Mouse (Mus musculus) embryo, embryonic 11 days (tissue): Measurements from ENCODE around the gene Fam172a.

ENCODE experiments used
- DNase-seq: peaks from one replicate; pipeline ENCODE4 v3.0.0-alpha.2; 2015

Fam172a gene

DNA sequence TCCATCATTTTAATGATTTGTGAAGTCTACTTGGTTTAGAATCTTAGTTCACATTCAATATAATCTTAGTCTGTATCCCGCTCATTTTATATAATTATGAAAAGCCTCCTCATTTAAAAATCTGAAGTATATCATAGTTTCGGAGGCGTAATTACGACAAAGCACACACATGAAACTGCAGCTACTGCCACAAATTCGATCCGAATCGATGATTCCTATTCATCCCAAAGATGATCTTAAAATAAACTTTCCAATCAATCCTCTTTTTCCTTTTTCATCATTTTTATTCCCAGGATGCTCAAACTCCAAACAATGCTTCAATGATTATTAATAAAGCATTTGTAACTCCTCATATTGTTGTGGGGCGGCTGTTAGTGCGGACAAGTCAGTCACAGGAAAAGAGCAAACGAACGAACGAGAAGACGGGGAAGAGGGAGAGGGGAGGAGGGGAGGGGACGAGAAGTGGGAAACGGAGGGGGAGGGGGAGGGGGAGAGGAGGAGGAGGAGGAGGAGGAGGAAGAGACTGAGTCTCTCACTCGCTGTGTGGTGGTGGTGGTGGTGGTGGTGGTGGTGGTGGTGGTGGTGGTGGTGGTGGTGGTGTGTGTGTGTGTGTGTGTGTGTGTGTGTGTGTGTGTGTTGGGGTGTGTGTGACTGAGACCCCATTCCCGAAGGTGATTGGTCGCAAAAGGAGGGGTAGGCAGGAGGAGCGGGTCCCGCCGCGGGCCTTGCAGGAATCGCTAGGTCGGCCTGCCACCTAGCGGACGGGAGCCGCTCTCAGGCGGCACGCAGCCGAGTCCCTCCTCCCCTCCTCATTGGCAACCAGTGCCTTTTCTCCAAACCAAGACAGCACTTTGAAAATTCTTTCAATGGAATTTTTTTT is 499.4 kb downstream of the Fam172a start:
- peak; percentile 96 for DNase-seq

GRCm38 (mm10) chr13:78201871-78202565 is 500.2 kb downstream of the Fam172a start:
- DNase-seq, result peak; percentile 44

GRCm38 (mm10) chr13:78202574-78203347 is 500.9 kb downstream of the Fam172a start:
- DNase-seq, result peak; percentile 61

DNA sequence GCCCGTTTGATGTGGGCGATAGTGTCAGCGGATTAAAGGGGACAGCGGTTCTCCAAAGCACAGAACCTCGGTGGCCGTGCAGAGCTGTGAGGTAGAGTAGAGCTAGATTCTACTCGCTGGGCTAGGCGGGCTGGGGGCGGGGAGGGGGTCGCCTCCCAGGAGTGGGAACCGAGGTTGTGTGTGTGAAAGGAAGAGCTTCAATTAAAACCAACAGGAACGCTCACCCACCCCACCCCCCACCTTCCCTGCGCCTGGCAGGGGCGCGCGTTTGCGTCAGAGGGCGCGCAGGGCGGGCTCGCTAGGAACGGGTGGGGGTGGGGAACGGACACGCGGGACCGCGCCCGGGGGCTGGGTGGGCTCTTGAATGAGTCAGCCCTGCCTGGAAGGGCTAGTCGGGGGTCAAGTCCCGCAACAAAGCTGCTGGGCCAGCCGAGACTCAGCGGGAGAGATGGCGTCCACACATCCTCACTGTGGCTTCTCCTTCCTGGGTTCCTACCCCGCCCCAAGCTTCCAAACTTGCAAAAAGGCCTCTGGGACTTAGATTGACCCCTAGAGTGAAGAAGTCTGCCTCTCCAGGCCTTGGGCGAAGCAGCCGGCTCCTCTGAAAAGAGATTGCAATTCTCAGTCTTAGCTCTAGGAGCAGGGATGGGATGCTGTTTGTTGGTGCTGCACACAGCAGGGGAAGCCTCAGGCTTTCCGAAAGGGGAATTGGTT is 501.7 kb downstream of the Fam172a start:
- DNase-seq, result peak; percentile 90

GRCm38 (mm10) chr13:78205426-78205825 is 503.6 kb downstream of the Fam172a start:
- no peak for DNase-seq

- DNase-seq, result peak; percentile 40
These were observed 505.1 kb downstream of the Fam172a start for GRCm38 (mm10) chr13:78206891-78207430.

GRCm38 (mm10) chr13:78207796-78208645 is 506.2 kb downstream of the Fam172a start:
- DNase-seq, result peak; percentile 82

- peak; percentile 43 for DNase-seq
These were observed 507.0 kb downstream of the Fam172a start for GRCm38 (mm10) chr13:78208689-78209410.

DNA sequence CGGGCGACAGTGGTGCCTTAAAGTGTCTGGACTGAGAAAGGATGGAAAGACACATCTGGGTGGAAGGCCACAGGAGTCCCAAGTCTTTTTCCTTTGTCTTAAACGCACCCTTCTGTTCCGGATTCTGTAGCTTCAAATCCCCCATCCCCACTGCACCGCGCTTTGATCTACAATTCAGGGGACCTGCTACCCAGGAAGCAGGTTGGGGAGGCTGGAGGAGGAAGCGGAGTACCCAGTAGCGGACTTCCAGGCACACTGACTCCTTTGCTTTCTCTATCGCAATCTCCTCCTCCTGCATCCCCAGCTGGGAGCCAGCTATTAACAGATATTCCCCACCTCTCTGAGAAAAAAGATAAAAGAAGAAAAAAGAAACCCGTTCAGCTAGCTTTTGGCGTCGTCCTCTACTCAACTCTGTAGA is 507.8 kb downstream of the Fam172a start:
- DNase-seq, result peak; percentile 63

GRCm38 (mm10) chr13:78210029-78210747 is 508.4 kb downstream of the Fam172a start:
- peak; percentile 79 for DNase-seq

- DNase-seq, result peak; percentile 51
These were observed 508.9 kb downstream of the Fam172a start for GRCm38 (mm10) chr13:78210748-78211089.

- DNase-seq, result peak; percentile 21
These were observed 509.6 kb downstream of the Fam172a start for GRCm38 (mm10) chr13:78211231-78212010.

DNA sequence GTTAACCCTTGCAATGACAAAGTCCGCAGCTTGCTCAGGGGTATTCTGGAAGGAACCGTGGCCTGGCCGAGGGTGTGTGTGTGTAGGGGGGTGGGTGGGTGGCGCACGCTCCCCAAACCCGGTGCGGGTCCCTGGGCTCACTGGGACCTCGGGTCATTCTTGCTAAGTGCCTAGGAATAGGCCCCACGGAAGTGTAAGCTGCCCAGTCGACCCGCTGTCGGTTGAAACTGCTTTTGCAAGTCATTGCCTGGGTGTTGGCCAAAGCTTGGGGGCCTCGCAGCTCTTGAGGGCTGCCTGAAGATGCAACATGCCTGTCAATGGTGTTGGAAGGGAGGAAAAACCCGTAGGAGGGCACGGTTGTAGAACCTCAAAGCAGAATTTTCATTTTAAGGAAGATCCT is 510.3 kb downstream of the Fam172a start:
- DNase-seq, result no peak

- peak; percentile 49 for DNase-seq
These were observed 511.3 kb downstream of the Fam172a start for GRCm38 (mm10) chr13:78213155-78213554.

GRCm38 (mm10) chr13:78215223-78215622 is 513.4 kb downstream of the Fam172a start:
- DNase-seq, result no peak
